Mouse (Mus musculus): ENCODE measurements around the gene 2010003K11Rik.

DNA sequence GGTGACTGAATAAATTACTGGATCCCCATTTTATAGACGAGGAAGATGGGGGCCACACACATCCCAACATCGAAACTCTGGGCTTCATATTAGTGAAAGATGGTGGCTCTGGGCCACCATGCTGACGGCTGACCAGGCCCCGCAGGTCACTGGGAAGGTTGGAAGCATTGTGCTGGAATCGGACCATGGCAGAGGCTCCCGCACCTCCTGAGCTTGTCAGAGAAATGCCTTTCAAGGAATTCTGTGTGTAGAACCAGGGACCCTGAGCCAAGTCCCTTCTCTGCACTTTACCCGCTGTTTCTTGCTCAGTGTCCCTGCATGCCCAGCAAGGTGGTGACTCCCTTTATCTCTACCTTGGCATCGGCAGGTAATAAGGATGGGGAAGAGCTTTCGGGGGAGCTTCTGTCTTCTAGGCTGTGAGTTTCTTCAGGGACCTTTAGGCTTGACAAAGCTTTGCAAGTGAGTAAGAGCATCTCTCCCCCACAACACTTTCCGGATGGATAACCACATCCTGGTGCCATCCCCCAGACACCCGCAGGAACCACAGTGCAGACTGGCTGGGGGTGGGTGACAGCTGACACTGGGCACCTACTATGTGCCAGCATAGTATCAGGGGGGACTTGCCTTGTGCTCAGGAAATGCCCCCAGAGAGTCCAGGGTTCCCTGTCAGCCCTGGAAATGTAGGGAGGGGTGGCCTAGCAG is 23.0 kb downstream of the 2010003K11Rik start:
- no peak for TF ChIP-seq CTCF (IDR thresholded peaks at IDR 0.05; ENCODE audit: control insufficient read depth, insufficient read depth, insufficient read length)
- no peak for TF ChIP-seq MAX (IDR thresholded peaks at IDR 0.05)
- no peak for TF ChIP-seq USF1 (IDR thresholded peaks at IDR 0.05; ENCODE audit: low read depth)
